Mouse (Mus musculus) G1E (cell line): ENCODE measurements around the gene Asf1b. TPM values are rescaled to one million over a fixed set of nuclear protein-coding genes. Genes with fewer than 3 reads are reported as not detected.
"Not testable (repeated sequence)": the region's sequence is repeated elsewhere in the genome, so short reads cannot be mapped to it uniquely, and the experiment has no call there.

ENCODE experiments used
- ATAC-seq: 2 replicates; pipeline ENCODE4 v1.8.0; 2016; ENCODE audit warnings: mild to moderate bottlenecking; ENCODE audit not compliant: insufficient number of reproducible peaks, poor library complexity, low FRiP score, severe bottlenecking; ENCODE audit errors: extremely low read depth
- DNase-seq: peaks from one replicate; pipeline ENCODE4 v3.0.0; 2012; ENCODE audit warnings: low spot score
- H3K27me3 ChIP-seq: 2 replicates; pipeline ENCODE4 v1.6.1; 2012; ENCODE audit warnings: mild to moderate bottlenecking, low read length, inconsistent platforms; ENCODE audit not compliant: insufficient read depth
- H3K36me3 ChIP-seq: replicated peaks from 2 replicates; pipeline ENCODE3; 2012; ENCODE audit warnings: mild to moderate bottlenecking, inconsistent platforms
- H3K4me1 ChIP-seq: 2 replicates; pipeline ENCODE4 v1.6.1; 2012; ENCODE audit warnings: low read depth, low read length, inconsistent platforms, mixed read lengths; ENCODE audit not compliant: insufficient read depth
- H3K4me3 ChIP-seq: 2 replicates; pipeline ENCODE4 v1.5.1; 2012; ENCODE audit warnings: low read depth, mild to moderate bottlenecking, inconsistent platforms, low read length, moderate library complexity, mixed read lengths
- H3K9me3 ChIP-seq: replicated peaks from 2 replicates; pipeline ENCODE4 v1.6.1; 2012; ENCODE audit warnings: inconsistent platforms
- CTCF ChIP-seq: IDR thresholded peaks from 2 replicates; pipeline ENCODE4 v1.5.1; 2012; ENCODE audit warnings: low read depth, low read length, inconsistent platforms, mixed read lengths
- GATA1 ChIP-seq: IDR thresholded peaks from 2 replicates; pipeline ENCODE4 v1.6.1; 2012; ENCODE audit warnings: borderline replicate concordance, low read length, inconsistent platforms, mixed read lengths
- GATA2 ChIP-seq: IDR thresholded peaks from 2 replicates; pipeline ENCODE4 v1.6.1; 2012; ENCODE audit warnings: low read depth, low read length, inconsistent platforms, borderline replicate concordance
- POLR2AphosphoS5 ChIP-seq: IDR thresholded peaks from 2 replicates; pipeline ENCODE4 v1.6.1; 2012; ENCODE audit warnings: low read depth, low read length, inconsistent platforms; ENCODE audit not compliant: insufficient replicate concordance
- TAL1 ChIP-seq: conservative IDR thresholded peaks from 2 replicates; pipeline ENCODE4 v1.6.1; 2012; ENCODE audit warnings: low read depth, low read length, inconsistent platforms, mixed read lengths
- polyA plus RNA-seq: library from polyadenylated mRNA; stranded (reverse); fragments of >175 nt; gene quantifications from 2 replicates; pipeline ENCODE4 v1.2.3, GENCODE M21; 2012
- total RNA-seq, 2 experiments: library from RNA; stranded (forward) in 1 of 2; stranded (reverse) in 1 of 2; fragments of 200-1000 nt in 1 of 2; fragments of >200 nt in 1 of 2; fragmentation: Nextera tagmentation in 1 of 2; gene quantifications; 2 replicates each; pipeline ENCODE4 v1.2.3; 2014 to 2017

Asf1b gene
- total and polyA plus RNA-seq, 3 experiments = 87.4 to 383 (median 88.6) TPM

GRCm38 (mm10) chr8:83999825-84000224 is 44.5 kb downstream of the Asf1b start:
- Histone ChIP-seq H3K9me3 (peaks cover 2% of the 10 kb centered on the region; the same call in 1 of the 2 replicates), H3K4me1 (peaks cover 61% of the 10 kb centered on the region), H3K27me3 (no peaks in the 10 kb centered on the region), H3K4me3 (peak overlapping the region; percentile 90; the same call in 1 of the 2 replicates), H3K36me3 (peaks cover 69% of the 10 kb centered on the region)
- DNase-seq (no peak), ATAC-seq (no peak)
- TF ChIP-seq POLR2AphosphoS5 (no peak), GATA2 (no peak), TAL1 (no peak), GATA1 (no peak), CTCF (no peak)

GRCm38 (mm10) chr8:84001281-84002000 is 46.1 kb downstream of the Asf1b start, which contains the start of gene 1700067K01Rik:
TSS of gene 1700067K01Rik (plus strand) at chr8:84001502.
- DNase-seq (no peak), ATAC-seq (no peak)
- no peak for TF ChIP-seq GATA2
- no peak for TF ChIP-seq GATA1
- TF ChIP-seq POLR2AphosphoS5 = no peak
- TF ChIP-seq CTCF = no peak
- TF ChIP-seq TAL1 = no peak

GRCm38 (mm10) chr8:84002957-84003611 is 47.8 kb downstream of the Asf1b start:
- H3K27me3 ChIP-seq = no peaks in the 10 kb centered on the region
- no peak for ATAC-seq
- H3K4me3 ChIP-seq = no peak overlapping the region
- H3K9me3 ChIP-seq = peaks cover 2% of the 10 kb centered on the region; the same call in 1 of the 2 replicates
- peaks cover 58% of the 10 kb centered on the region for H3K4me1 ChIP-seq
- TF ChIP-seq POLR2AphosphoS5 (no peak), TAL1 (no peak), GATA2 (no peak), CTCF (no peak), GATA1 (no peak)
- no peak for DNase-seq
- H3K36me3 ChIP-seq = peaks cover 62% of the 10 kb centered on the region

More at GRCm38 (mm10) chr8:84001281-84002000, 46.1 kb downstream of the Asf1b start, which contains the start of gene 1700067K01Rik:
- Histone ChIP-seq H3K27me3 (no peaks in the 10 kb centered on the region), H3K4me1 (peaks cover 61% of the 10 kb centered on the region), H3K36me3 (peaks cover 62% of the 10 kb centered on the region), H3K4me3 (no peak within 1 kb of the TSS; the same call in 1 of the 2 replicates), H3K9me3 (peaks cover 2% of the 10 kb centered on the region; the same call in 1 of the 2 replicates)

- no peaks in the 10 kb centered on the region for H3K27me3 ChIP-seq
- TF ChIP-seq CTCF (no peak), POLR2AphosphoS5 (no peak), GATA1 (no peak), GATA2 (no peak), TAL1 (no peak)
- H3K9me3 ChIP-seq = peaks cover 2% of the 10 kb centered on the region; the same call in 1 of the 2 replicates
- H3K36me3 ChIP-seq = peaks cover 61% of the 10 kb centered on the region
- H3K4me1 ChIP-seq = peaks cover 54% of the 10 kb centered on the region
- DNase-seq (no peak), ATAC-seq (no peak)
- H3K4me3 ChIP-seq = peak overlapping the region; percentile 16; the same call in 1 of the 2 replicates
Measured at GRCm38 (mm10) chr8:84003612-84004246, 48.4 kb downstream of the Asf1b start.

- H3K9me3 ChIP-seq = peaks cover 2% of the 10 kb centered on the region; the same call in 1 of the 2 replicates
- DNase-seq (peak; percentile 91), ATAC-seq (peak; percentile 77)
- H3K27me3 ChIP-seq = no peaks in the 10 kb centered on the region
- no peak for TF ChIP-seq TAL1
- TF ChIP-seq GATA1 = no peak
- TF ChIP-seq POLR2AphosphoS5 = no peak
- no peak for TF ChIP-seq GATA2
- TF ChIP-seq CTCF = no peak
- H3K4me3 ChIP-seq = peak overlapping the region; percentile 70
- peaks cover 45% of the 10 kb centered on the region for H3K4me1 ChIP-seq
- peaks cover 51% of the 10 kb centered on the region for H3K36me3 ChIP-seq
Measured at GRCm38 (mm10) chr8:84004533-84005201, 49.4 kb downstream of the Asf1b start.

GRCm38 (mm10) chr8:84005502-84005901 is 50.2 kb downstream of the Asf1b start:
- H3K4me3 ChIP-seq, ATAC-seq, H3K9me3 ChIP-seq, H3K27me3 ChIP-seq, DNase-seq: not testable (repeated sequence)
- Histone ChIP-seq H3K36me3 (peaks cover 43% of the 10 kb centered on the region), H3K4me1 (peaks cover 40% of the 10 kb centered on the region)
